Mouse (Mus musculus): ENCODE results near the gene Gm45521. TPM values are rescaled to one million over a fixed set of nuclear protein-coding genes. Genes with fewer than 3 reads are reported as not detected.

Gene Gm45521
- not detected in 2 replicates for polyA plus RNA-seq (2012; rRNA removed; ENCODE audit: low replicate concordance)

GRCm38 (mm10) chr14:7957049-7957448, at the start of gene Gm45521:
Gene Gm45521 (plus strand): TSS chr14:7957288.

GRCm38 (mm10) chr14:7994271-7994767, 37.2 kb downstream of the Gm45521 start, which contains the start of gene Dnase1l3:
Gene Dnase1l3 (minus strand): TSS chr14:7994573.

GRCm38 (mm10) chr14:8002432-8003092, 45.5 kb downstream of the Gm45521 start, which contains the start of gene Abhd6:
Gene Abhd6 (plus strand): TSS chr14:8002902.

Other genes with a start within 250 kb of the Gm45521 start
- gene Gm26661, start 165.7 kb upstream of the Gm45521 start, polyA plus RNA-seq (2012; rRNA removed; ENCODE audit: low replicate concordance), result not detected in 2 replicates
- 32.6 and 46.3 TPM in 2 replicates for gene Flnb, start 139.3 kb upstream of the Gm45521 start, polyA plus RNA-seq (2012; rRNA removed; ENCODE audit: low replicate concordance)
- 0.59 and 2.8 TPM in 2 replicates for gene Dnase1l3, start 37.3 kb downstream of the Gm45521 start, polyA plus RNA-seq (2012; rRNA removed; ENCODE audit: low replicate concordance)
- 30.3 and 36.4 TPM in 2 replicates for gene Abhd6, start 45.6 kb downstream of the Gm45521 start, polyA plus RNA-seq (2012; rRNA removed; ENCODE audit: low replicate concordance)
- gene Rpp14, start 123.1 kb downstream of the Gm45521 start, polyA plus RNA-seq (2012; rRNA removed; ENCODE audit: low replicate concordance), result 12.8 and 13.7 TPM in 2 replicates
- gene Pxk, start 140.9 kb downstream of the Gm45521 start, polyA plus RNA-seq (2012; rRNA removed; ENCODE audit: low replicate concordance), result 24.7 and 36.2 TPM in 2 replicates
- 170 and 245 TPM in 2 replicates for gene Pdhb, start 215.7 kb downstream of the Gm45521 start, polyA plus RNA-seq (2012; rRNA removed; ENCODE audit: low replicate concordance)